Mouse (Mus musculus): ENCODE measurements around the gene Gltpd2. TPM values are rescaled to one million over a fixed set of nuclear protein-coding genes. Genes with fewer than 3 reads are reported as not detected.
"Not testable (repeated sequence)": the region's sequence is repeated elsewhere in the genome, so short reads cannot be mapped to it uniquely, and the experiment has no call there.

The Gltpd2 gene
- polyA plus RNA-seq, 1 experiment from 2014 or later, result 20.5 TPM

- Histone ChIP-seq H3K27ac (ENCODE audit: low read depth, low read length) (no peak overlapping the region), H3K4me2 (peak overlapping the region; percentile 62), H3K9ac (ENCODE audit: low read depth, low read length) (no peak overlapping the region), H3K36me3 (ENCODE audit: control insufficient read depth, insufficient read depth, low read length) (peaks cover 10% of the 10 kb centered on the region; the same call in 1 of the 2 replicates), H3K4me3 (ENCODE audit: low read depth, low read length) (peak overlapping the region; percentile 89), H3K4me1 (replicated peaks; ENCODE audit: control insufficient read depth, insufficient read depth, low read length) (peaks cover 19% of the 10 kb centered on the region), H3K27me3 (replicated peaks; ENCODE audit: control insufficient read depth, insufficient read depth, low read length) (peaks cover 8% of the 10 kb centered on the region), H3K9me3 (ENCODE audit: control insufficient read depth, low read length) (no peaks in the 10 kb centered on the region)
- DNase-seq (ENCODE audit: low spot score) (no peak), ATAC-seq (replicated peaks; ENCODE audit: low FRiP score) (peak; percentile 34)
- 5% methylated on average over 8 of the region's 8 CpGs for WGBS
Measured at GRCm38 (mm10) chr11:70524782-70525181, 5.8 kb downstream of the Gltpd2 start.

GRCm38 (mm10) chr11:70525184-70525678 is 6.2 kb downstream of the Gltpd2 start, which contains the start of gene Psmb6:
TSS of gene Psmb6 (plus strand) at chr11:70525367.
- peaks cover 14% of the 10 kb centered on the region for H3K4me1 ChIP-seq (replicated peaks; ENCODE audit: control insufficient read depth, insufficient read depth, low read length)
- ATAC-seq (replicated peaks; ENCODE audit: low FRiP score), result peak; percentile 88
- H3K9ac ChIP-seq (ENCODE audit: low read depth, low read length), result peak within 1 kb of the TSS; percentile 83
- H3K4me3 ChIP-seq (ENCODE audit: low read depth, low read length), result peak within 1 kb of the TSS; percentile 89
- peaks cover 5% of the 10 kb centered on the region for H3K27me3 ChIP-seq (replicated peaks; ENCODE audit: control insufficient read depth, insufficient read depth, low read length)
- peak; percentile 83 for DNase-seq (ENCODE audit: low spot score)
- H3K36me3 ChIP-seq (ENCODE audit: control insufficient read depth, insufficient read depth, low read length), result peaks cover 10% of the 10 kb centered on the region; the same call in 1 of the 2 replicates
- H3K4me2 ChIP-seq, result peak within 1 kb of the TSS; percentile 89
- no peaks in the 10 kb centered on the region for H3K9me3 ChIP-seq (ENCODE audit: control insufficient read depth, low read length)
- WGBS, result under 1% methylated on average over 24 of the region's 26 CpGs
- H3K27ac ChIP-seq (ENCODE audit: low read depth, low read length), result peak within 1 kb of the TSS; percentile 48; the same call in 1 of the 2 replicates

GRCm38 (mm10) chr11:70525726-70526125 is 6.7 kb downstream of the Gltpd2 start:
- peak overlapping the region; percentile 83 for H3K9ac ChIP-seq (ENCODE audit: low read depth, low read length)
- H3K36me3 ChIP-seq (ENCODE audit: control insufficient read depth, insufficient read depth, low read length), result peaks cover 10% of the 10 kb centered on the region; the same call in 1 of the 2 replicates
- peak overlapping the region; percentile 89 for H3K4me2 ChIP-seq
- WGBS, result 2% methylated on average over 12 of the region's 12 CpGs
- peak overlapping the region; percentile 89 for H3K4me3 ChIP-seq (ENCODE audit: low read depth, low read length)
- peak overlapping the region; percentile 48; the same call in 1 of the 2 replicates for H3K27ac ChIP-seq (ENCODE audit: low read depth, low read length)
- ATAC-seq (replicated peaks; ENCODE audit: low FRiP score) (peak; percentile 42), DNase-seq (ENCODE audit: low spot score) (no peak)
- H3K9me3 ChIP-seq (ENCODE audit: control insufficient read depth, low read length), result no peaks in the 10 kb centered on the region
- H3K27me3 ChIP-seq (replicated peaks; ENCODE audit: control insufficient read depth, insufficient read depth, low read length), result peaks cover 1% of the 10 kb centered on the region; the same call in 1 of the 2 replicates
- H3K4me1 ChIP-seq (replicated peaks; ENCODE audit: control insufficient read depth, insufficient read depth, low read length), result peaks cover 9% of the 10 kb centered on the region

GRCm38 (mm10) chr11:70526211-70526610 is 7.2 kb downstream of the Gltpd2 start:
- DNase-seq (ENCODE audit: low spot score) (no peak), ATAC-seq (replicated peaks; ENCODE audit: low FRiP score) (no peak)
- Histone ChIP-seq H3K4me2 (peak overlapping the region; percentile 89), H3K36me3 (ENCODE audit: control insufficient read depth, insufficient read depth, low read length) (peaks cover 10% of the 10 kb centered on the region; the same call in 1 of the 2 replicates), H3K9me3 (ENCODE audit: control insufficient read depth, low read length) (no peaks in the 10 kb centered on the region), H3K27me3 (replicated peaks; ENCODE audit: control insufficient read depth, insufficient read depth, low read length) (no peaks in the 10 kb centered on the region), H3K27ac (ENCODE audit: low read depth, low read length) (no peak overlapping the region), H3K4me3 (ENCODE audit: low read depth, low read length) (peak overlapping the region; percentile 89), H3K9ac (ENCODE audit: low read depth, low read length) (peak overlapping the region; percentile 83), H3K4me1 (replicated peaks; ENCODE audit: control insufficient read depth, insufficient read depth, low read length) (peaks cover 9% of the 10 kb centered on the region)
- 86% methylated on average over 12 of the region's 12 CpGs for WGBS

- Histone ChIP-seq H3K27ac (ENCODE audit: low read depth, low read length) (no peak overlapping the region), H3K27me3 (replicated peaks; ENCODE audit: control insufficient read depth, insufficient read depth, low read length) (no peaks in the 10 kb centered on the region), H3K36me3 (ENCODE audit: control insufficient read depth, insufficient read depth, low read length) (peaks cover 10% of the 10 kb centered on the region; the same call in 1 of the 2 replicates), H3K4me2 (no peak overlapping the region), H3K4me3 (ENCODE audit: low read depth, low read length) (no peak overlapping the region), H3K9me3 (ENCODE audit: control insufficient read depth, low read length) (no peaks in the 10 kb centered on the region), H3K4me1 (replicated peaks; ENCODE audit: control insufficient read depth, insufficient read depth, low read length) (peaks cover 9% of the 10 kb centered on the region), H3K9ac (ENCODE audit: low read depth, low read length) (no peak overlapping the region)
- WGBS, result 72% methylated on average over 7 of the region's 7 CpGs
- DNase-seq (ENCODE audit: low spot score) (no peak), ATAC-seq (replicated peaks; ENCODE audit: low FRiP score) (no peak)
Measured at GRCm38 (mm10) chr11:70528610-70529009, 9.6 kb downstream of the Gltpd2 start.

GRCm38 (mm10) chr11:70531065-70531464 is 12.1 kb downstream of the Gltpd2 start:
- H3K9ac ChIP-seq (ENCODE audit: low read depth, low read length); H3K27ac ChIP-seq (ENCODE audit: low read depth, low read length); H3K9me3 ChIP-seq (ENCODE audit: control insufficient read depth, low read length); H3K4me2 ChIP-seq; H3K4me3 ChIP-seq (ENCODE audit: low read depth, low read length); H3K4me1 ChIP-seq (replicated peaks; ENCODE audit: control insufficient read depth, insufficient read depth, low read length); DNase-seq (ENCODE audit: low spot score); H3K27me3 ChIP-seq (replicated peaks; ENCODE audit: control insufficient read depth, insufficient read depth, low read length); ATAC-seq (replicated peaks; ENCODE audit: low FRiP score): not testable (repeated sequence)
- peaks cover 10% of the 10 kb centered on the region; the same call in 1 of the 2 replicates for H3K36me3 ChIP-seq (ENCODE audit: control insufficient read depth, insufficient read depth, low read length)
- WGBS, result 78% methylated on average over 2 of the region's 2 CpGs

GRCm38 (mm10) chr11:70532839-70533238 is 13.8 kb downstream of the Gltpd2 start, which contains the start of gene Gm40193:
TSS of gene Gm40193 (minus strand) at chr11:70532939.
- no peaks in the 10 kb centered on the region for H3K4me1 ChIP-seq (replicated peaks; ENCODE audit: control insufficient read depth, insufficient read depth, low read length)
- H3K9ac ChIP-seq (ENCODE audit: low read depth, low read length), result no peak within 1 kb of the TSS
- ATAC-seq (replicated peaks; ENCODE audit: low FRiP score) (no peak), DNase-seq (ENCODE audit: low spot score) (no peak)
- H3K9me3 ChIP-seq (ENCODE audit: control insufficient read depth, low read length), result no peaks in the 10 kb centered on the region
- WGBS, result 84% methylated on average over 6 of the region's 6 CpGs
- no peaks in the 10 kb centered on the region for H3K27me3 ChIP-seq (replicated peaks; ENCODE audit: control insufficient read depth, insufficient read depth, low read length)
- H3K4me3 ChIP-seq (ENCODE audit: low read depth, low read length), result no peak within 1 kb of the TSS
- H3K36me3 ChIP-seq (ENCODE audit: control insufficient read depth, insufficient read depth, low read length), result no peaks in the 10 kb centered on the region; the same call in 1 of the 2 replicates
- H3K4me2 ChIP-seq, result no peak within 1 kb of the TSS
- H3K27ac ChIP-seq (ENCODE audit: low read depth, low read length), result no peak within 1 kb of the TSS

GRCm38 (mm10) chr11:70539423-70539822 is 20.4 kb downstream of the Gltpd2 start:
- peak overlapping the region; percentile 7; the same call in 1 of the 2 replicates for H3K9ac ChIP-seq (ENCODE audit: low read depth, low read length)
- H3K27me3 ChIP-seq (replicated peaks; ENCODE audit: control insufficient read depth, insufficient read depth, low read length), result peaks cover 32% of the 10 kb centered on the region
- H3K9me3 ChIP-seq (ENCODE audit: control insufficient read depth, low read length), result no peaks in the 10 kb centered on the region
- DNase-seq (ENCODE audit: low spot score) (no peak), ATAC-seq (replicated peaks; ENCODE audit: low FRiP score) (no peak)
- H3K4me2 ChIP-seq, result peak overlapping the region; percentile 88
- WGBS, result 23% methylated on average over 9 of the region's 9 CpGs
- H3K4me3 ChIP-seq (ENCODE audit: low read depth, low read length), result peak overlapping the region; percentile 58
- peaks cover 4% of the 10 kb centered on the region for H3K4me1 ChIP-seq (replicated peaks; ENCODE audit: control insufficient read depth, insufficient read depth, low read length)
- H3K36me3 ChIP-seq (ENCODE audit: control insufficient read depth, insufficient read depth, low read length), result no peaks in the 10 kb centered on the region
- H3K27ac ChIP-seq (ENCODE audit: low read depth, low read length), result no peak overlapping the region
